9 mouse cellular contexts compared by ENCODE assay signal in genomic region chr12:119470260-119470659, GRCm38 (mm10).
A peak's percentile ranks its signal among the peaks of the same experiment; 100 is the strongest.
DNase-seq lines count a peak whose midpoint lies in the region; ATAC-seq and TF ChIP-seq lines count a peak whose summit lies in the region.
"Had no signal": no experiment of that assay in that cellular context is flagged by ENCODE, and none has a peak within 500 bp of the region (broad histone marks: within the 10 kb centered on the region; RNA-seq: fewer than 3 reads in every experiment).

No protein-coding gene starts in this region.

- TF ChIP-seq EP300 in heart, adult 2 months (IDR thresholded peaks at IDR 0.05; ENCODE audit: insufficient read depth, low read depth, low read length) = no peak

- H3K36me3 ChIP-seq in heart, adult 2 months (ENCODE audit: control insufficient read depth, insufficient read depth, low read length) = no peaks in the 10 kb centered on the region
- no peaks in the 10 kb centered on the region for H3K36me3 ChIP-seq in kidney, postnatal 0 days (ENCODE audit: insufficient read depth, low read length)

- TF ChIP-seq POLR2A in heart, adult 2 months (IDR thresholded peaks at IDR 0.05; ENCODE audit: insufficient read depth, low read depth, low read length) = no peak
- TF ChIP-seq POLR2A in cerebellum, adult 2 months (IDR thresholded peaks at IDR 0.05; ENCODE audit: borderline replicate concordance, insufficient read depth, low read length) = no peak

- intact Hi-C loops in heart, adult 2 months (cut with DNase I) = no loop called here
- intact Hi-C loops in heart, postnatal 14 days (cut with DNase I) = no loop called here

- H3K4me1 ChIP-seq in heart, adult 2 months (ENCODE audit: control insufficient read depth, insufficient read depth, low read length) = no peaks in the 10 kb centered on the region
- H3K4me1 ChIP-seq in kidney, postnatal 0 days (replicated peaks; ENCODE audit: insufficient read depth, low read length) = no peaks in the 10 kb centered on the region
- H3K4me1 ChIP-seq in cerebellum, adult 2 months (ENCODE audit: control insufficient read depth, insufficient read depth, low read length) = no peaks in the 10 kb centered on the region

- no peak overlapping the region for H3K4me3 ChIP-seq in heart, adult 2 months
- no peak overlapping the region for H3K4me3 ChIP-seq in kidney, postnatal 0 days (replicated peaks; ENCODE audit: low read depth, low read length)
- H3K4me3 ChIP-seq in cerebellum, adult 2 months (replicated peaks; ENCODE audit: insufficient read depth, low read depth, low read length) = no peak overlapping the region

- DNase-seq in heart, adult 2 months = no peak
- no peak for DNase-seq in heart, postnatal 14 days
- peak; percentile 62 for DNase-seq in 416B (ENCODE audit: low read depth)
- peak; percentile 9 for DNase-seq in c-Kit-positive CD71-positive TER-119-positive erythroid progenitor cells, embryonic 14.5 days (ENCODE audit: low spot score)
- DNase-seq in kidney, postnatal 0 days (ENCODE audit: low spot score) = peak; percentile 52
- no peak for DNase-seq in cerebellum, adult 2 months
- DNase-seq in layer of hippocampus, adult 18-20 months (ENCODE audit: low spot score in 2 of 2) = no peak
- no peak for DNase-seq in urinary bladder, adult 2 months (ENCODE audit: low spot score)
- DNase-seq: right cerebral cortex, postnatal 14 days had no signal

- no peak overlapping the region for H3K9ac ChIP-seq in heart, adult 2 months (ENCODE audit: low read depth, low read length)
- H3K9ac ChIP-seq in kidney, postnatal 0 days (ENCODE audit: low read depth, low read length) = no peak overlapping the region

- H3K27ac ChIP-seq in heart, adult 2 months = no peak overlapping the region
- H3K27ac ChIP-seq in kidney, postnatal 0 days = no peak overlapping the region
- H3K27ac ChIP-seq in cerebellum, adult 2 months (ENCODE audit: insufficient read depth, low read length) = no peak overlapping the region

- TF ChIP-seq CTCF in heart, adult 2 months (IDR thresholded peaks at IDR 0.05) = peak; percentile 40
- peak; percentile 59 for TF ChIP-seq CTCF in kidney, postnatal 0 days (IDR thresholded peaks at IDR 0.05; ENCODE audit: low read depth)
- TF ChIP-seq CTCF in cerebellum, adult 2 months (IDR thresholded peaks at IDR 0.05; ENCODE audit: borderline replicate concordance, insufficient read depth, low read depth, low read length) = no peak

- no peaks in the 10 kb centered on the region for H3K27me3 ChIP-seq in heart, adult 2 months (ENCODE audit: control insufficient read depth, insufficient read depth, low read length)
- H3K27me3 ChIP-seq in kidney, postnatal 0 days (ENCODE audit: insufficient read depth, low read length) = no peaks in the 10 kb centered on the region
- H3K27me3 ChIP-seq in cerebellum, adult 2 months (ENCODE audit: control insufficient read depth, insufficient read depth, low read length) = no peaks in the 10 kb centered on the region

- H3K79me2 ChIP-seq in heart, adult 2 months (replicated peaks; ENCODE audit: control insufficient read depth, insufficient read depth, low read length) = no peaks in the 10 kb centered on the region

- ATAC-seq in kidney, postnatal 0 days (replicated peaks; ENCODE audit: low FRiP score, low read depth) = no peak; the same call in 1 of the 2 replicates

- no peaks in the 10 kb centered on the region for H3K9me3 ChIP-seq in kidney, postnatal 0 days (replicated peaks; ENCODE audit: low read length)

- no peak overlapping the region for H3K4me2 ChIP-seq in kidney, postnatal 0 days (ENCODE audit: low read length)

Comparison
In these comparisons a context has a peak if more than half of its experiments do, and no peak if none do; other contexts are left out.
1. DNase-seq: peak in 416B (single experiment), c-Kit-positive CD71-positive TER-119-positive erythroid progenitor cells, embryonic 14.5 days (single experiment) and kidney, postnatal 0 days (single experiment); none in heart, adult 2 months (0 of 2), heart, postnatal 14 days (0 of 2), cerebellum, adult 2 months (0 of 2), layer of hippocampus, adult 18-20 months (0 of 2) and urinary bladder, adult 2 months (single experiment).